Mouse (Mus musculus) 3T3-L1 (cell line): Measurements from ENCODE around the gene Jarid2.

ENCODE experiments used
- DNase-seq: peaks from one replicate; pipeline ENCODE4 v3.0.0-alpha.2; 2015; ENCODE audit warnings: low read depth, low spot score

The Jarid2 gene

DNA sequence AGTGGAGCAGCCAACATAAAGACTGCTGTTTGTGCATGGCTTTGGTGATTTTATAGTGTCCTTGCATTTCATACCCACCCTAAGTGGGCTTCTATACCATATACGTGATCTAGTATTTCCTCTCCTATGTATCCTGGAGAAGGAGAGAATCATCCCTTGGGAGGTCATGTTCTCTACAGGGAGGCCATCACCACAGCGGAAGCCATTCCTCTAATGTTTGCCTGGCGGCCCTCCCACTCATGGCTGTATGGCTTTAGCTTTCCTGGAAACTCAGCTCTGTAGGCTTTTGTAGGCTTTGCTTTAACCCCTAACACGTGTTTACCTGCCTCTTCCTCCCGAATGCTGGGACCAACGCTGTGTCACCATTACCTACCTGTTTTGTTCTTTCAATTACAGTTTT is 108.2 kb downstream of the Jarid2 start:
- no peak for DNase-seq

DNA sequence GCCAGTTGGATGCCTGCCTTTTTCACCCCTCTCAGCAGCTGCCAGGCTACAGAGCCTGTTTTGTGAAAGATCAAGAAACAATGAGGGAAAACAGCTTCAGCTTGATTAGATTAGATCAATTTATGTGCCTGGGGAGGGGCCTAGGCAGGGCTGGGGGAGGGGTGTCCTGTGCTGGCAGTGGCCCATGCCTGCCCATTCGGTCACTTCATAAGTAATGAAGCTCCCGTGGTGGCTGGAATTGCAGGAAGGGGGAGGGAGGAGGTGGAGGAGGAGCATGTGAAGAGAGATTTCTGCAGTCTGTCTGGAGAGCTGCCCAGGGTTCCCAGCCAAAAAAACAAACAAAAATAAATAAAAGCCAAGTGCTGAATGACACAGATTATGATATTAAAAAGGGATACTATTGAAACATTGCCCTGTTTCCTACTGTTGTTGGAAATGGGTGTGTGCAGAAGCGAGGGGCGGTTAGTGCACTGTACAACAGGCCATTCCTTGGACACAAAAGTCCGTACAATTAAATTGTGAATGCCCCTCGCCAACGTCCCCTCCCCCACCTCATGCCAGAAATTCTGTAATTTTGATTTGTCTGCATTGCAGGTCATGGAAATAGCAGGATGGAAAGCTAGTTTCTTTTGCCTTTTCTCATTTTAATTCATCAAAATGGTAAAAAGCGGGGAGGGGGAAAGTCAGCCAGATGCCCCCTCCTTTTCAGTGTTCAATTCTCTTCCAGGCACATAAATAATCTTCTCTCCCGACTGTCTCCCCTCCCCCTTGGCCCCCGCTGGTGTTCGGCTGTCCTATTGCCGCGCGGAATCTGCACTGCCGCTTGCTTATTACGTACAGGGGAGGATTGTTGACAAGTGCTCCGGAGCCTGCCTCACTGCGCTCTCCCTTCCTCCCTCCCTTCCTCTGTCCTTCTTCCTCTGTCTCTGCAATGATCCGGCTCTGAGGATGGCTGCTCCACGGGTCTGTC is 110.9 kb downstream of the Jarid2 start:
- peak; percentile 61 for DNase-seq

DNA sequence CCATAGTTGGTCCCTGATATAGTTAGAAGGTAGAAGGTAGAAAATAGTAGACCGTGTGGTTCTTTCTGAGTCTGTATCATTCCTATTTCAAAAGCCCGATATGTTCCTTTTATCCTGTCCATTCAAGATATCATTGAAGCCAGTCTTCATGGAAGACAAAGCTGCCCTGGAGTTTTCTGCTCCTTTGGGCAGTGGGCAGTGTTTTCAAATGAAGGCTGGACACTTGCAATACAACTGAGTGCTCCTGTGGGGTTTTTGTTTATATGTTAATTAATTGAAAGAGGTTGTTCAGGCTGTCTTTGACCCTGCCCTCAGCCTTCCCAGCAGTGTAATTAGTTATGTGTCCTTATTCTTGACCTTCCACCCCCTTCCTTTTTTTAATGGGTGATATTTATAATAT is 122.2 kb downstream of the Jarid2 start:
- no peak for DNase-seq

DNA sequence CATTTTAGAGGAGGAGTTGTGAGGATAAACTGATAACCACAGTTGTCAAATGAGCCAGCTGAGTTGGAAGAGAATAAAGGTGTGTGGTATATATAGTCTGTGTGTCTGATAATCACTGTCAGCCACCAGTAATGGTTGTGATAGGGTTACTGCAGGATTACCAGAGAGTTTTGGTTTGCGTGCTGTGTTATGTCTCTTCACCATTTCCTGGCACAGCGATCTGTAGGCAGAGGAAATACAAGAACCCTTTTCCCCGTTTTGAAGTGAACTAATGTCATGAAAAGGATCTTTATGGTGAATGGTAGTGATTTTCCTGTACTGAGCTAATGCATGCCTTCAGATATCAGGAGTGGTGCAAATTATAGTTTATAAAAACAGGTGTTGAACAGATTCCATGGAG is 122.8 kb downstream of the Jarid2 start:
- DNase-seq, result no peak

DNA sequence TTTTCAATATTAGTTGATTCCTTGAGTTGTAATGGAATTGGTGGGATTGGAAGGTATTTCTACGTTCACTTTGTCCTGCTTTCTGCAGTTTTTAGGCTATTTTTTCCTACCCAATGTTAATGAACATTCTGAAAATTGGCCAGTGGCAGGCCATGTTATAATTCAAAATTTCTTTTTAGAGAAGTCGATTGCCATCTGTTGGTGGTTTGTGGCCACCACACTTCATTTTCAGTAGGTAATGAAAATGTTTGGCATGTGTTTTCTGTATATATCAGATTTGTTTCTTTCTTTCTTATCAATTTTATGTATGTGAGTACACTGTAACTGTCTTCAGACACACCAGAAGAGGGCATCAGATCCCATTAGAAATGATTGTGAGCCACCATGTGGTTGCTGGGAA is 136.3 kb downstream of the Jarid2 start:
- peak; percentile 9 for DNase-seq

DNA sequence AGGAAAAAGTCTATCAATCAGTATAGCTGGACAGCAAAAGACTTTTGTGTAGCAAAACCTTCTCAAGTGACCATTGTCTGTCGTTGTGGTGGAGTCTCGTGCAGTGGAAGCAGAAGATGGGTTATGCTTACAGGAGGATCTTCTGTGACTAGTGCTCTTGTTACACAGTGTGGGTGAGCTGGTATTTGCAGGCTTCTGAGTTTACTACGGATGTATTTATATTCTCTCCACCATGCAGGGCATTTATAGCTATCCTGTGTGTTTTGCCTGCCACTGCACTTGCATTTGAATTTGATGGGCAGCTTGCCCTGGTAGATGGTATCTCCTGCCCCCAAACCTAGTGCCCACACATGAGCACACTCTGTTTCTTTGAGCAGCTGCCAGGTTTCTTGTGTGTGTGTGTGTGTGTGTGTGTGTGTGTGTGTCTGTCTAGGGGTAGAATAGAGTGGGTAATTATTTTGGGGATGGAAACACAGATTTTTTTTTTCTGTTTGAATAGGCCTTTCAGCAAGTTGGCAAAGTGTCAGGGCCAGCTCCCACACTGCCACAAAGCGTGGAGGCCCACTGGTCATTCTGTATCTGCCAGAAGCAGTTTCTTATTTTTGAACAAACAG is 138.9 kb downstream of the Jarid2 start:
- DNase-seq, result no peak

DNA sequence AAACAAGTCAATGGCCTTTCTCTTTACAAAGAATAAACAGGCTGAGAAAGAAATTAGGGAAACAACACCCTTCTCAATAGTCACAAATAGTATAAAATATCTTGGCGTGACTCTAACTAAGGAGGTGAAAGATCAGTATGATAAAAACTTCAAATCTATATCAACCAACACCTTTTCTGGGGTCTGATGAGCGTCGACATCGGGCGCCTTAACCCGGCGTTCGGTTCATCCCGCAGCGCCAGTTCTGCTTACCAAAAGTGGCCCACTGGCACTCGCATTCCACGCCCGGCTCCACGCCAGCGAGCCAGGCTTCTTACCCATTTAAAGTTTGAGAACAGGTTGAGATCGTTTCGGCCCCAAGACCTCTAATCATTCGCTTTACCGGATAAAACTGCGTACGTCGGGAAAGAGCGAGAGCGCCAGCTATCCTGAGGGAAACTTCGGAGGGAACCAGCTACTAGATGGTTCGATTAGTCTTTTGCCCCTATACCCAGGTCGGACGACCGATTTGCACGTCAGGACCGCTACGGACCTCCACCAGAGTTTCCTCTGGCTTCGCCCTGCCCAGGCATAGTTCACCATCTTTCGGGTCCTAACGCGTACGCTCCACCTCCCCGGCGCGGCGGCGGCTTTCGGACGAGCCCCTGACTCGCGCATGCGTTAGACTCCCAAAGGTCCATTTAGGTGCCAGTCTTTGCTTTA is 140.3 kb downstream of the Jarid2 start:
- DNase-seq, result peak; percentile 100

DNA sequence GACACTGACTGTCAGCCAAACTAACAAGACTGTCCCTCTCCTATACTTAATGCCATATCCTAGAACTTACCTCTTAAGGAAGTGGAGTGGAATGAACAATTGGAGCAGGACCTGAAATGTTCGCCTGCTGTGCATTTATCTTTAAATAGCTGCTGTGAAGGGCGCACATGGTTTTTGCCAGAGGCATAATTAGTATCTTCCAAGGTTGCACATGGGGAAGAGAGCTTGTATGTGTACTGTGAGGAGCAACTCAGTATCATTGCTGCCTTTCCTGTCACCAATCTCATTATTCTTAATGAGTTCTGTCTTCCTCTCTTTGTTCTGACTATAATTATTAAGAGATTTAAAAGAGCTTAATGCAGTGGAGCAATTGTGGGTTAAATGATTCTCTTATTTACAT is 147.5 kb downstream of the Jarid2 start:
- no peak for DNase-seq

DNA sequence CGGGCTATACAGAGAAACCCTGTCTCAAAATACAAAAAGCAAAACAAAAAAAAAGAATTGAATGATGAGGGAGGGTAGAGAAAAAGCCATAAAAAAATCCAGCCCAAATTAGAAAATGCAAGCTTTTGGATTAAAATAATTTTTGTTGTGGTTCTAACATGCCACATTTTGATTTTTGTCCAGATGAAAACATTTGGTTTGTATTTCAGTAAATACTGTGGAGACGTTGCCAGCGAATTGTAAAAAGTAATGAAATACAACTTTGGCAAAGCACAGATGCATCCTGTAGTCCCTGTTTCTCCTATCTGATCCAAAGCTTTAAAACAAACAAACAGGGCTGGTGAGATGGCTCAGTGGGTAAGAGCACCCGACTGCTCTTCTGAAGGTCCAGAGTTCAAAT is 151.7 kb downstream of the Jarid2 start:
- no peak for DNase-seq

DNA sequence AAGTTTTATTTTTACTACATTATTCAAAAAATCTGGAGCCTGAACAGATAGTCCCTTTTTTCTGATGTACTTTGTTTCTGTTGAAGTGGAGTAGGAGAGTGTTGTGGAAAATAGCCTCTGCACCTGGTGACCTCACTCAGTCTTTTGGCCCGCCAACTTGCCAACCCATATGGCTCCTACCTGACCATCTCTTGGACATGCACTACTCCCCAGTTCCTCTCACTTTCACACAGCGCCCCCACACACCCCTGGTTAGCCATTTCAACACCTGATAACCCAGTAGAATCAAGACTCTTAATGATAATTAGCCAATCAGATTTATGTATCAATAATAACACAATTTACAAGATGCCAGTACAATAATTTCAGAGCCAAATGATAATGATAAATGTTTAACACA is 156.9 kb downstream of the Jarid2 start:
- no peak for DNase-seq

DNA sequence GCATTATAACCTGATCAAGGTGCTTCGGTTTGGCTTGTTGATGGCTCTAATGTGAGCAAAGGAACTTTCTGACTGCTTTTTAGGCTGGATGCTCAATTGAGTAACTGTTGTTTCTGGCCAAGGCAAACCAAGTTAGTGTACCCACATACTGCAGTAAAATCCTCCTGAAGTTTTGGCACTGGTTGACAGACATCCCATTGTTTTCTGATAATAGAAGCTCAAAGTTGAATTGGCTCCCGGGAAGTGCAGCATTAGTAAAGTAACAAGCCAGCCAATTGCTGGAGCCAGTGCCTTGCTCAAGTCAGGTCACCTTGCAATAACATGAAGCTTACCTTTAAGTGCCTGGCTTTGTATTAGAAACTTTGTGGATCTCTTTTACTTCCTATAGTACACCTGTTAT is 161.3 kb downstream of the Jarid2 start:
- no peak for DNase-seq

DNA sequence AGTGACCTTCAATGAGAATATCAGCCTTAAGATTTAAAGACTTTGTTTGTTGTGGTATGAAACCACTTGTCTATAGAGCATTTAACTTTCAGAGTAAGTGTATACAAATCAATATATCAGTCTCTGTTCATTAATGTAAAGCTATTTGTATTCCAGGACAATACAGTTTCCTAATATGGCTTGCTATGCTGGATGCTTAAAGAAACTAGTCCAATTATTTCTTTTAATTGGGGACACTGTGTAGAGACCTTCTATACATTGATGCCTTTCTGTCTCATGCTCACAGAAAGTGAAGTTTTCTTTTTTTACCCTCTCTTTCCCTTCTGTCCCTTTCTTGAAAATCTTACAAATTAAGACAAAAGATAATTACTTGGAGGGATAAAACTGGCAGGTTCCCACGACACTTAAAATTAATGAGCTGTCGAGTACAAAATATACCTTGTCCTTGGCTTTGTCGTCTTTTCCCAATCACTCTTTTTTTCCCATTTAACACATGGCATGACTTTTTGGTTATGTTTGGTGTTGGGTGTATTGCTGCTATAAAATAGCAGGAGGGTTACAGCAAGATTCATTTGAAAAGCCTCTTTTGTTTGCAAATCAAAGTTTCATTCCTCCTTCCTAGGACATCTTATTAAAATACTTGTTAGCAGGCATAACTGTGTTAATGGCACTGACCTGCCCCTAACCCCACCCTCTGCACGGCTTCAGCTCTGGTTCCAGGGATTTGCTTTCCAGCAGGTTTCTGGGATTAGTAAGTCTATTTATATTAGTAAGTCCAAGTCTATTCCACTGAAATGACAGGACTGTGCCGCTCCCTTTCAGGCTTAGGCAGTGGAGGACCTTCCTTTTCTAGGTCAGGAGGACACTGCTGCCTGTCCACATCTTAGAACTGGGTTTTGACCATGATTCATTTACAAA is 162.8 kb downstream of the Jarid2 start:
- DNase-seq, result no peak

DNA sequence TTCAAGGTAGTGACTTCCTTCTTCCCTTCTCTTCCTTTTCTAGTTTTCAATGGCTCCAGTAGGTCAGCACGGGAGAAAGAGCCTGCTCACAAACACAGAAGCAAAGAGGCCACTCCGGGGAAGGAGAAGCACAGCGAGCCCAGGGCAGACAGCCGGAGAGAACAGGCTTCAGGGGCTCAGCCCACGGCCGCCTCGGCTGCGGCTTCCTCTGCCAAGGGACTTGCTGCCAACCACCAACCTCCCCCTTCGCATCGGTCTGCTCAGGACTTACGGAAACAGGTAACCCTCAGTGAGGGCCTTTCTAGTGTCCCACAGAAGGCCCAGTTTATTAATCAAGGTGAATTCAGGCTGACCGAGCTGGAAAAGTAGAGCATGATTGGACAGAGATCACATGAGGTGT is 166.9 kb downstream of the Jarid2 start:
- no peak for DNase-seq

DNA sequence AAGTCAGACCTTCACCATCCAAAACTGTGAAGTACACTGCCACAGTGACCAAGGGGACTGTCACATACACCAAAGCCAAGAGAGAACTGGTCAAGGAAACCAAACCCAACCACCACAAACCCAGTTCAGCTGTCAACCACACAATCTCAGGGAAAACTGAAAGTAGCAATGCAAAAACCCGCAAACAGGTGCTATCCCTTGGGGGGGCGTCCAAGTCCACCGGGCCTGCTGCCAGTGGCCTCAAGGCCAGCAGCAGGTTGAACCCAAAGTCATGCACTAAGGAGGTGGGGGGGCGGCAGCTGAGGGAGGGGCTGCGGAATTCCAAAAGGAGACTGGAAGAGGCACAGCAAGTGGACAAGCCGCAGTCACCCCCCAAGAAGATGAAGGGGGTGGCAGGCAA is 173.0 kb downstream of the Jarid2 start:
- no peak for DNase-seq

DNA sequence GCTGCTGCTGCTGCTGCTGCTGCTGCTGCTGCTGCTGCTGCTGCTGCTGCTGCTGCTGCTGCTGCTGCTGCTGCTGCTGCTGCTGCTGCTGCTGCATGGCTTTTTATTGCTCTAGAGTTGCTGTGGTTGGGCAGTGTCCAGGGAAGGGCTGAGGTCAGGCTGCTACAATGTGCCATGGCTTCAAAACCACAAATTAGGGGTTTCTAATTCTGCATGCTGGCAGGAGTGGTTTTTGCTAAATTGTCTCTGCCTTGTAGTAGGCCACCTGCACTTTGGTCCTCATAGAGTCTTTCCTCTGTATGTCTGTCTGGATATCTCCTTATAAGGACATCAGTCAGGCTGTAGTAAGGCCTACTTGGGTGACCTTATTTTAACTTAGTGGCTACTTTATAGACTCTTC is 174.1 kb downstream of the Jarid2 start:
- DNase-seq, result no peak

DNA sequence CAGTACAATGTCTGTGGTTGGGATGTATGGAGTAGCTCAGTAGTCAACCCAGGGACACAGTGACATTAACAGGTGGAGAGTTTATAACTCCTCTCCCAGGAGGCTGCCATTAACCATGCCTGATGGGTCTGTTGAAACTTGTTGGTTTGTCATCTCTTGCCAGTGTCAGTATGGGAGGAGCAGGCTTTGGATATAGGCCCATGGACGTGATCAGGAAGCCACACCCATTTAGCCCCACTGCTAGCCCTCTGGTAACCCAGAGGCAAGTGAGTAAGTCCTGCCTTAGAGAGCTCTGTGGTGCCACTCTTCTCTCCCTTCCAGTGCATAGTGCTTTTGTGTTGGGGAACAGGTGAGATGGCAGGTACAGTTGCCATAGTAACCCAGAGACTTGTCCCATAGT is 175.0 kb downstream of the Jarid2 start:
- peak; percentile 15 for DNase-seq

DNA sequence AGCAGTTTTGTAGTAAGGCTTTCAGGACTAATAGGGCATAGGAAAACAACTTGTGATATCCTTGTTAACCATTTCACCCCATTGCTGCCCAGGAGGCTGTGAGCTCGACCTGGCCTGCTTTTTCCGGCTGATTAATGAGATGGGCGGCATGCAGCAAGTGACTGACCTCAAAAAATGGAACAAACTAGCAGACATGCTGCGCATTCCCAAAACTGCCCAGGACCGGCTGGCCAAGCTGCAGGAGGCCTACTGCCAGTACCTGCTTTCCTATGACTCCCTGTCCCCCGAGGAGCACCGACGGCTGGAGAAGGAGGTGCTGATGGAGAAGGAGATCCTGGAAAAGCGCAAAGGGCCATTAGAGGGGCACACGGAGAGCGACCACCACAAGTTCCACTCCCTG is 176.9 kb downstream of the Jarid2 start:
- no peak for DNase-seq

DNA sequence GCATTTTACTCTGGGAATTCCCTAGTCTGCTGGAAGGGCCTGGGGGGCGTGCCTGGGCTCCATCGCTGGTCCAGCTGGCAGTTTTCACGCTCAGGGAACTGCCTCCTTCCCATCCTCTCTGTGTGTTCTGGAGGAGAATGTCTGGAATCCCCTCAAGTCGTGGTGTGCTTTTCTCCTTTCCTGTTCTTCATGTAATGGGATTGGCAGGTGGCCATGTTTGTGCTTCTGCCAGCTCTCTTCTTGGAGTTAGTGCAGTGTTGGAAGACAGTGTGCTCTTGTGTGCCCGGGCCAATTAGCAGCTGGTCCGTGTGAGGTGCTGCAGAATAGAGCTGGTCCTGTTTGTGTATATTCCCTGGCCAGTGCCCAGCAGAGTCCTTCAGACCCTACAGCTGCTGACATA is 178.4 kb downstream of the Jarid2 start:
- DNase-seq, result peak; percentile 86

DNA sequence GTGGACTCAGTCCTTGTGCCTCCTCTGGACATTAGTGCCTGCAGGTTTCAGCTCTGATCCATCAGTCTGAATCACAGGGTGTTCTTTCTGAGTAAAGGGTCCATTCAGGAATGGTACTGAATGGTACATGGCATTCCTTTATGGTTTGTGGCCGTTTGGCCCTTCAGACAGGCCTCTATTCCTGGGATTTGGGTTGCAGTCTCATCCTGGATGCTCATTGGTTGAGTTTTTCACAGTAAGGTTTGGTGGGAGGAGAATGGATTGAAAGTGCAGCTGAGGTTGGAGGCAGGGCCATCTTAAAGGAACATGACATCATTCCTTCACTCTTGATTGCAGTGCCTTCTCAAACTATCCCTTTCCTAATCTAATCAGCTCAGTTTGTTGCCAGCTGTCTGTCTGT is 179.5 kb downstream of the Jarid2 start:
- peak; percentile 14 for DNase-seq

DNA sequence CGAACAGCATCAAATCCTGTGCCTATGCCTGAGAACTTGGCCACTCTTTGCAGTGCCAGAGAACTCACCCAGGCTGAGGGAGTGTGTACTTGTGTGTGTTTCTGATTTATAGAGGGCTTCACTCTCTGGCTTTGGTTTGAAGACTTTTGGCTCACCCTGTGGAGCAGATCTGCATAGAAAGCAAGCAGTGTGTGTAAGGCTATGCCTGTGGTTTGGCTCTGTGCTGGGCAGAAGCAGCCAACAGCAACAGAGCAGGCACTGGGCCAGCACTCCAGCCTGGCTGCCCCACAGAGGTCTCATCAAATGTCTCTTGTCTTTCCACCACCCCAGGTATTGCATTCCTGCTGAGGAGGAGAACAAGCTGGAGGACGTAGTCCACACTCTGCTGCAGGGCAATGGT is 183.6 kb downstream of the Jarid2 start:
- DNase-seq, result peak; percentile 84

DNA sequence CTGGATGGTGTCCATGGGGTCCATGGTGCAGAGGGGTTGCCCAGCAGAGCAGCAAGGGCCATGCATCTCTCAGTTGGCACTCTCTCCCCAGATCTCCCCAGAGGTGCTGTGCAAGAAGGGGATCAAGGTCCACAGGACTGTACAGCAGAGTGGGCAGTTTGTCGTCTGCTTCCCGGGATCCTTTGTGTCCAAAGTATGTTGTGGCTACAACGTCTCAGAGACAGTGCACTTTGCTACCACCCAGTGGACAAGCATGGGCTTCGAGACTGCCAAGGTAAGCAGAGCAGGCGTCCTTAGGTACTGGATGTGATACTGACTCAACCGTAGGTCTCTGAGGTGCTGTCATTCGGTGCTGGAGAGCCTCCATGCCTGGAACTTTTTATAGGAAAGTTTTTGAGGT is 184.3 kb downstream of the Jarid2 start:
- peak; percentile 32 for DNase-seq

DNA sequence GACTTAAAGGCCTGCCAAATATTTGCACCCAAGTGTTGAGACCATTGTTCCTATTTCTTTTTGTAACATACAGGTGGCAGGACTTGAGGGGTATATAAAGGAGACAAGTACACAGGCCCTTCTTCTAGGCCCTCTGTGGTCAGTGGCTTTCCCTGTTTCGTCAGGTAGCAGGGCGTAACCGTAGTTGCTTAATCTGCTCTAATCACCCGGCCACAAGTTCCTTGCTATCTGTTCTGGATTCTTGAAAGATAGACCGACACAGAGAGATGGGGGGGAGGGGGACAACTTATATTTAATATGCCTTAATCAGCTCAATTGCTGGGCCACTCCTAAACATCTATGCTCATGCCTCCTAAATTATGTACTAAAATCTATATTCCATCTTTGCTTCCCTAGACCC is 186.1 kb downstream of the Jarid2 start:
- DNase-seq, result no peak
